Mouse (Mus musculus) neural tube, embryonic 13.5 days (tissue): ENCODE measurements at regions not wholly inside any gene's neighbourhood (a gene's known extent, or its start where the extent isn't known, plus 50 kb on each side); places are given as distances from the start of the nearest gene placed in this dataset.
A peak's percentile ranks its signal among the peaks of the same experiment; 100 is the strongest.

Experiments used
- ATAC-seq: fragments of 200-750 bp; cut with Nextera tagmentation; 2 replicates; pipeline ENCODE4 v1.8.0; 2017; ENCODE audit warnings: low read depth, mild to moderate bottlenecking, moderate TSS enrichment, moderate library complexity
- H3K27ac ChIP-seq: fragments of 300-500 bp; sonication (generic); replicated peaks from 2 replicates; pipeline ENCODE4 v1.5.1; 2015; ENCODE audit warnings: moderate library complexity, mild to moderate bottlenecking, inconsistent platforms
- H3K27me3 ChIP-seq: fragments of 300-500 bp; sonication (generic); 2 replicates; pipeline ENCODE4 v1.6.1; 2015; ENCODE audit warnings: mild to moderate bottlenecking, inconsistent platforms
- H3K36me3 ChIP-seq: fragments of 300-500 bp; sonication (generic); 2 replicates; pipeline ENCODE4 v1.6.1; 2015; ENCODE audit warnings: mild to moderate bottlenecking, inconsistent platforms
- H3K4me1 ChIP-seq: fragments of 300-500 bp; sonication (generic); replicated peaks from 2 replicates; pipeline ENCODE4 v1.6.1; 2015; ENCODE audit warnings: inconsistent platforms
- H3K4me2 ChIP-seq: fragments of 300-500 bp; sonication (generic); 2 replicates; pipeline ENCODE4 v1.6.1; 2015; ENCODE audit warnings: inconsistent platforms, mild to moderate bottlenecking, moderate library complexity
- H3K4me3 ChIP-seq: fragments of 300-500 bp; sonication (generic); 2 replicates; pipeline ENCODE4 v1.5.1; 2015; ENCODE audit warnings: mild to moderate bottlenecking, inconsistent platforms
- H3K9ac ChIP-seq: fragments of 300-500 bp; sonication (generic); 2 replicates; pipeline ENCODE4 v1.6.1; 2015; ENCODE audit warnings: moderate library complexity, mild to moderate bottlenecking, inconsistent platforms
- H3K9me3 ChIP-seq: fragments of 300-500 bp; sonication (generic); 2 replicates; pipeline ENCODE4 v1.6.1; 2016; ENCODE audit warnings: inconsistent platforms
- WGBS: fragments of 180-500 bp; shearing (Covaris S2); methylation state at CpG from one replicate; pipeline ENCODE4 v1.1.7; 2015; 5-methylcytosine and 5-hydroxymethylcytosine counted together

DNA sequence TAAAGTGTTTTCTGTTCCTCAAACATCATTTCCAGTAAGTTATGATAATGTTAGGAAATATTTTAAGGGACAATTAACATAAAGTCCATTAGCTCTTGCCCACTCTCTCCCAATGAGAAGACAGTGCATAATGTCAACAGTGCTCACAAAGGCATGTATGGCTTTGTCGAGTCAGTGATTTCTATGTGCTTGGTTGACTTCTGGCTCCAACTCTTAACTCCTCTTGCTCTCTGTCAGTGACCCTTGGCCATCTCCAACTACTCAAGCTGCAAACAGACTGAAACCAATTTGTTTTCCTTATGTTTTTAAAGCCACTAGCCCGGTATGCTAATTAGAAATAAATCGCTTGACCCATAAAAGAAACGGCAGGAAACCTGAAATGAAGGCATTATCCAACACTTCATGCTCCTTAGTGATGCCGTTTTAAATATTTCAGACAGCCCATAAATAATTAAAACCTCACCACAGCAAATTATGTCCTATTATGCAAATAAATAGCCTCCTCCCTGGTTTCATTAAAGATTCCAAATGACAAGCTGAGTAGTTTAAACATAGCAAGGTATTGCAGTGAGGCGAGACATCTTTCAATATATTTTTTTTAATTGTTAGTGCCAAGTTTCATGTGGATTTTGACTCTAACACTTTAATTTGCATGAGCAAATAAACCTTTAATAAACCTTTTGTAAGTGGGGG, 1864.6 kb upstream of the Tenm3 start:
- Histone ChIP-seq H3K4me1 (peaks cover 6% of the 10 kb centered on the region), H3K36me3 (no peaks in the 10 kb centered on the region), H3K4me2 (no peak overlapping the region), H3K4me3 (no peak overlapping the region), H3K27ac (no peak overlapping the region), H3K27me3 (no peaks in the 10 kb centered on the region), H3K9me3 (no peaks in the 10 kb centered on the region), H3K9ac (no peak overlapping the region)
- WGBS, result 11% methylated on average over 6 of the region's 6 CpGs
- ATAC-seq, result peak; percentile 84

DNA sequence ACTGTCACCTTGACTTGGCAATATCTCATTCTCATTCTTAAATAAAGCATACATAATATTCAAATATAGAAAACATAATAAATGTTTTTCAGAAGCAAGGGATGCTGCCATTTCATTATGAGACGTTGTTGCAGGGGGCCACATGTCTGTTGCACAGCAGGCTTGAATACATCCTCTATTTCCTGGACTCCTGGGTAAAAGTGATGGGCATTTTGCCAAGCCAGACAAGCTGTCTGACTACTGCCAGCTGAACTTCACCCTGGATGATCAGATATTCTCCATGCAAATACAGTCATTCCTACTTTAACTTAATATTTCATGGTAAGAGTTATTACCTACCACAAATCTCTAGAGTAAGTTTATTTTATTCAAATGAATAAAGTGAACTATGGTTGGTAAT, 1860.5 kb upstream of the Tenm3 start:
- Histone ChIP-seq H3K4me3 (no peak overlapping the region), H3K4me1 (peaks cover 6% of the 10 kb centered on the region), H3K9me3 (no peaks in the 10 kb centered on the region), H3K4me2 (no peak overlapping the region), H3K27ac (no peak overlapping the region), H3K36me3 (no peaks in the 10 kb centered on the region), H3K27me3 (no peaks in the 10 kb centered on the region), H3K9ac (no peak overlapping the region)
- WGBS, result 7% methylated on average over 1 of the region's 1 CpGs
- no peak; the same call in 1 of the 2 replicates for ATAC-seq

DNA sequence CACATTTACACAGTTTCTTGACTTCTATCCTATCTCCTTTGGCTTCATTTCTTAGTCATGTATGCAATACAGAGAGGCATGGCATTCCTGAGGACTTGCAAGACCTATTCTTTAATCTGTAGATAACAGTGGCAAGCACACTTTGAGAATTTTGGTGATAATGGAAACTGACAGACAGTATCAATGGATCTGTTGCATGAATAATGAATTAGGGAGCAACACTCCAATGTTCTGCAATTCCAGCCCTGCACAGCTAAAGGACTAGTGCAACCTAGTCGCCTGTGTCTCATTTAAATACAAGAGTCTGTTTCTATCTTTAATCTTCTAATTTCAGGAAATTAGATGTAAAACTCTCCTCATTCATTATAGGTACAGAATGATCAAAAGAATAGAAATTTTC, 1845.3 kb upstream of the Tenm3 start:
- no peaks in the 10 kb centered on the region for H3K9me3 ChIP-seq
- no peaks in the 10 kb centered on the region for H3K36me3 ChIP-seq
- no peak overlapping the region for H3K27ac ChIP-seq
- no peaks in the 10 kb centered on the region for H3K4me1 ChIP-seq
- WGBS, result 71% methylated on average over 1 of the region's 1 CpGs
- ATAC-seq, result no peak
- no peak overlapping the region for H3K9ac ChIP-seq
- no peaks in the 10 kb centered on the region for H3K27me3 ChIP-seq
- H3K4me3 ChIP-seq, result no peak overlapping the region
- H3K4me2 ChIP-seq, result no peak overlapping the region

DNA sequence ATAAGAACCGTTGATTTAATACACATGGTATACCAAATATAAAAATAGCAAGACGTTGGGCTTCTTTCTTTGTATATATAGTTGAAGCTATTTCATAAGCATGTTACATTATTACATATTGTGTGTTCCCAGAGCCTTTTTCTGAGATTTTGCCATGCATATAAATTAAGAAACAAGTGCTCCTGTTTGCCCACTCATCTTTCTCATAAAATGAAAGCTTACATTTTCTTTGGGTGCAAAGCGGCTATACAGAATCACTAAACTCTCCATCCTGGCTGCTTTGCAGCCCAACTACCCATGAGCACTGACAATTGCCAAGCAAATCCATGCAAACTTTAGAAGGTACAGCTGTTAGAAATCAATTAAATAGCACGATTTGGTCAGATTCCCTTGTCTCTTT, 1821.6 kb upstream of the Tenm3 start:
- Histone ChIP-seq H3K9me3 (no peaks in the 10 kb centered on the region), H3K4me3 (no peak overlapping the region), H3K9ac (no peak overlapping the region), H3K36me3 (no peaks in the 10 kb centered on the region), H3K27me3 (no peaks in the 10 kb centered on the region), H3K27ac (no peak overlapping the region), H3K4me1 (no peaks in the 10 kb centered on the region), H3K4me2 (no peak overlapping the region)
- ATAC-seq, result no peak
- WGBS, result 88% methylated on average over 4 of the region's 4 CpGs
